Mouse (Mus musculus) limb, embryonic 13.5 days (tissue): Measurements from ENCODE around the gene Stom. TPM values are rescaled to one million over a fixed set of nuclear protein-coding genes. Genes with fewer than 3 reads are reported as not detected.

ENCODE experiments used
- ATAC-seq: fragments of 200-750 bp; cut with Nextera tagmentation; 2 replicates; pipeline ENCODE4 v1.8.0; 2017; ENCODE audit warnings: low read depth, moderate number of reproducible peaks, moderate TSS enrichment; ENCODE audit not compliant: low FRiP score
- H3K27ac ChIP-seq: fragments of 300-500 bp; sonication (generic); 2 replicates; pipeline ENCODE4 v1.5.1; 2015; ENCODE audit warnings: inconsistent platforms, mild to moderate bottlenecking, moderate library complexity
- H3K27me3 ChIP-seq: fragments of 300-500 bp; sonication (generic); 2 replicates; pipeline ENCODE4 v1.6.1; 2015; ENCODE audit warnings: mild to moderate bottlenecking, inconsistent platforms
- H3K36me3 ChIP-seq: fragments of 300-500 bp; sonication (generic); 2 replicates; pipeline ENCODE4 v1.6.1; 2015; ENCODE audit warnings: inconsistent platforms, mild to moderate bottlenecking, moderate library complexity
- H3K4me1 ChIP-seq: fragments of 300-500 bp; sonication (generic); 2 replicates; pipeline ENCODE4 v1.6.1; 2015; ENCODE audit warnings: inconsistent platforms
- H3K4me2 ChIP-seq: fragments of 300-500 bp; sonication (generic); replicated peaks from 2 replicates; pipeline ENCODE4 v1.6.1; 2015; ENCODE audit warnings: inconsistent platforms, mild to moderate bottlenecking, moderate library complexity
- H3K4me3 ChIP-seq: fragments of 300-500 bp; sonication (generic); 2 replicates; pipeline ENCODE4 v1.5.1; 2015; ENCODE audit warnings: moderate library complexity, mild to moderate bottlenecking, inconsistent platforms
- H3K9ac ChIP-seq: fragments of 300-500 bp; sonication (generic); 2 replicates; pipeline ENCODE4 v1.6.1; 2015; ENCODE audit warnings: mild to moderate bottlenecking, inconsistent platforms
- H3K9me3 ChIP-seq: fragments of 300-500 bp; sonication (generic); 2 replicates; pipeline ENCODE4 v1.6.1; 2016; ENCODE audit warnings: inconsistent platforms
- WGBS: fragments of 180-500 bp; shearing (Covaris S2); methylation state at CpG from one replicate; pipeline ENCODE4 v1.1.7; 2015; 5-methylcytosine and 5-hydroxymethylcytosine counted together
- polyA plus RNA-seq: library from polyadenylated mRNA; unstranded; fragments of >200 nt; fragmentation: Nextera tagmentation; extraction: Ambion mirVana; gene quantifications from 2 replicates; pipeline ENCODE4 v1.2.1, GENCODE M21; 2015

Gene Stom
- polyA plus RNA-seq, 1 experiment from 2014 or later = 18.1 TPM

- 93% methylated on average over 4 of the region's 4 CpGs for WGBS
- no peaks in the 10 kb centered on the region for H3K9me3 ChIP-seq
- H3K36me3 ChIP-seq = no peaks in the 10 kb centered on the region
- peaks cover 11% of the 10 kb centered on the region for H3K4me1 ChIP-seq
- no peak overlapping the region for H3K4me3 ChIP-seq
- H3K27ac ChIP-seq = no peak overlapping the region
- H3K27me3 ChIP-seq = no peaks in the 10 kb centered on the region
- ATAC-seq = no peak
- no peak overlapping the region for H3K9ac ChIP-seq
- H3K4me2 ChIP-seq = no peak overlapping the region
Observed at GRCm38 (mm10) chr2:35317604-35318003, 19.2 kb downstream of the Stom start.

- no peak overlapping the region for H3K27ac ChIP-seq
- H3K9ac ChIP-seq = no peak overlapping the region
- peaks cover 6% of the 10 kb centered on the region; the same call in 1 of the 2 replicates for H3K4me1 ChIP-seq
- no peak overlapping the region for H3K4me2 ChIP-seq
- no peak overlapping the region for H3K4me3 ChIP-seq
- 41% methylated on average over 3 of the region's 3 CpGs for WGBS
- no peaks in the 10 kb centered on the region for H3K9me3 ChIP-seq
- ATAC-seq = no peak
- H3K36me3 ChIP-seq = no peaks in the 10 kb centered on the region
- H3K27me3 ChIP-seq = no peaks in the 10 kb centered on the region
Observed at GRCm38 (mm10) chr2:35314300-35314699, 22.5 kb downstream of the Stom start.

- Histone ChIP-seq H3K4me2 (no peak overlapping the region), H3K9ac (no peak overlapping the region), H3K9me3 (no peaks in the 10 kb centered on the region), H3K36me3 (peaks cover 9% of the 10 kb centered on the region), H3K27me3 (no peaks in the 10 kb centered on the region), H3K4me1 (peaks cover 6% of the 10 kb centered on the region; the same call in 1 of the 2 replicates), H3K4me3 (no peak overlapping the region), H3K27ac (no peak overlapping the region)
- WGBS = 87% methylated on average over 4 of the region's 4 CpGs
- ATAC-seq = no peak
Observed at GRCm38 (mm10) chr2:35309906-35310493, 26.8 kb downstream of the Stom start.

- Histone ChIP-seq H3K27ac (no peak overlapping the region), H3K9me3 (no peaks in the 10 kb centered on the region), H3K4me3 (no peak overlapping the region), H3K9ac (no peak overlapping the region), H3K36me3 (peaks cover 18% of the 10 kb centered on the region), H3K27me3 (no peaks in the 10 kb centered on the region), H3K4me1 (peaks cover 4% of the 10 kb centered on the region; the same call in 1 of the 2 replicates), H3K4me2 (no peak overlapping the region)
- ATAC-seq = no peak
- 53% methylated on average over 1 of the region's 1 CpGs for WGBS
Observed at GRCm38 (mm10) chr2:35308166-35308565, 28.6 kb downstream of the Stom start.

- Histone ChIP-seq H3K9me3 (no peaks in the 10 kb centered on the region), H3K9ac (no peak overlapping the region), H3K27me3 (no peaks in the 10 kb centered on the region), H3K4me2 (no peak overlapping the region), H3K4me1 (peaks cover 4% of the 10 kb centered on the region; the same call in 1 of the 2 replicates), H3K36me3 (peaks cover 31% of the 10 kb centered on the region), H3K4me3 (no peak overlapping the region), H3K27ac (no peak overlapping the region)
- no peak for ATAC-seq
- WGBS = 74% methylated on average over 13 of the region's 13 CpGs
Observed at GRCm38 (mm10) chr2:35302049-35302885, 34.5 kb downstream of the Stom start.

- ATAC-seq = no peak
- Histone ChIP-seq H3K9ac (no peak overlapping the region), H3K27me3 (no peaks in the 10 kb centered on the region), H3K27ac (no peak overlapping the region), H3K4me1 (peaks cover 4% of the 10 kb centered on the region; the same call in 1 of the 2 replicates), H3K4me2 (no peak overlapping the region), H3K4me3 (no peak overlapping the region), H3K9me3 (no peaks in the 10 kb centered on the region), H3K36me3 (peaks cover 32% of the 10 kb centered on the region)
- WGBS = 88% methylated on average over 2 of the region's 2 CpGs
Observed at GRCm38 (mm10) chr2:35299437-35299836, 37.3 kb downstream of the Stom start.

GRCm38 (mm10) chr2:35297703-35298332, 39.0 kb downstream of the Stom start:
- Histone ChIP-seq H3K4me1 (peaks cover 4% of the 10 kb centered on the region; the same call in 1 of the 2 replicates), H3K4me3 (no peak overlapping the region), H3K27ac (no peak overlapping the region), H3K36me3 (peaks cover 33% of the 10 kb centered on the region), H3K27me3 (no peaks in the 10 kb centered on the region), H3K9ac (no peak overlapping the region), H3K4me2 (no peak overlapping the region; the same call in 1 of the 2 replicates), H3K9me3 (no peaks in the 10 kb centered on the region)
- peak; percentile 58 for ATAC-seq
- 23% methylated on average over 15 of the region's 15 CpGs for WGBS

- Histone ChIP-seq H3K27me3 (no peaks in the 10 kb centered on the region), H3K4me3 (no peak overlapping the region), H3K4me2 (no peak overlapping the region), H3K9me3 (no peaks in the 10 kb centered on the region), H3K36me3 (peaks cover 28% of the 10 kb centered on the region), H3K27ac (no peak overlapping the region), H3K4me1 (peaks cover 3% of the 10 kb centered on the region; the same call in 1 of the 2 replicates), H3K9ac (no peak overlapping the region)
- 85% methylated on average over 8 of the region's 8 CpGs for WGBS
- ATAC-seq = no peak
Observed at GRCm38 (mm10) chr2:35293291-35293690, 43.5 kb downstream of the Stom start.

- Histone ChIP-seq H3K4me2 (no peak overlapping the region), H3K9me3 (no peaks in the 10 kb centered on the region), H3K9ac (no peak overlapping the region), H3K27me3 (no peaks in the 10 kb centered on the region), H3K4me1 (no peaks in the 10 kb centered on the region), H3K36me3 (peaks cover 28% of the 10 kb centered on the region), H3K27ac (no peak overlapping the region), H3K4me3 (no peak overlapping the region)
- ATAC-seq = no peak
- WGBS = 72% methylated on average over 3 of the region's 3 CpGs
Observed at GRCm38 (mm10) chr2:35292700-35293099, 44.1 kb downstream of the Stom start.

- no peaks in the 10 kb centered on the region for H3K4me1 ChIP-seq
- WGBS = 19% methylated on average over 3 of the region's 3 CpGs
- peaks cover 21% of the 10 kb centered on the region for H3K36me3 ChIP-seq
- no peak overlapping the region for H3K27ac ChIP-seq
- H3K27me3 ChIP-seq = no peaks in the 10 kb centered on the region
- no peaks in the 10 kb centered on the region for H3K9me3 ChIP-seq
- ATAC-seq = no peak
- H3K4me2 ChIP-seq = no peak overlapping the region
- no peak overlapping the region for H3K9ac ChIP-seq
- no peak overlapping the region for H3K4me3 ChIP-seq
Observed at GRCm38 (mm10) chr2:35291856-35292255, 44.9 kb downstream of the Stom start.

- no peaks in the 10 kb centered on the region for H3K4me1 ChIP-seq
- no peak overlapping the region for H3K4me3 ChIP-seq
- H3K27me3 ChIP-seq = peaks cover 17% of the 10 kb centered on the region
- peak; percentile 29; the same call in 1 of the 2 replicates for ATAC-seq
- 42% methylated on average over 13 of the region's 13 CpGs for WGBS
- H3K36me3 ChIP-seq = peaks cover 22% of the 10 kb centered on the region
- no peak overlapping the region for H3K27ac ChIP-seq
- H3K4me2 ChIP-seq = no peak overlapping the region
- H3K9ac ChIP-seq = no peak overlapping the region
- H3K9me3 ChIP-seq = no peaks in the 10 kb centered on the region
Observed at GRCm38 (mm10) chr2:35288758-35289635, 47.8 kb downstream of the Stom start.
